Mouse (Mus musculus): ENCODE measurements around the gene Iscu.

The Iscu gene

DNA sequence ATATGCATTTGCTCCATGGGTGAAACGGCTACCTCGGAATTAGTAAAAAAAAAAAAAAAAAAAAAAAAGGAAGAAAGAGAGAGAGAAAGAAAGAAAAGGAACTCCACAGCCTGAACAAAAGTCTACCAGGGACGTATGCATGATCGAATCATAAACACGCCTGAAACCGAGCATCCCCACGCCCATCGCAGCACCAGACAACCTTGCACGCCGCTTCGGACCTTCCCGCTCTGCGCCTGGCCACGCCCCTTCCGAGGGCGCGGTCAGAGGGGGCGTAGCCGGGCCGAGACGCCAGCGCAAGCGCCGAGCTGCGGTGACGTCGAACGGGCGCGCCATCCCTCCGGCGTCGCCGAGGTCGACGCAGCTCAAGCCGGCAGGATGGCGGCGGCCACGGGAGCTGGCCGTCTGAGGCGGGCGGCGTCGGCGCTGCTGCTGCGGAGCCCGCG, at the start of gene Iscu, which contains the start of gene Sart3:
Iscu (plus strand) TSS at position 299 of the 446 bp plus-strand sequence.
Sart3 (minus strand) TSS at position 61 of the 446 bp plus-strand sequence.
- peak; percentile 93 to 97 for DNase-seq (ENCODE audit: low spot score in 2 of 2)

DNA sequence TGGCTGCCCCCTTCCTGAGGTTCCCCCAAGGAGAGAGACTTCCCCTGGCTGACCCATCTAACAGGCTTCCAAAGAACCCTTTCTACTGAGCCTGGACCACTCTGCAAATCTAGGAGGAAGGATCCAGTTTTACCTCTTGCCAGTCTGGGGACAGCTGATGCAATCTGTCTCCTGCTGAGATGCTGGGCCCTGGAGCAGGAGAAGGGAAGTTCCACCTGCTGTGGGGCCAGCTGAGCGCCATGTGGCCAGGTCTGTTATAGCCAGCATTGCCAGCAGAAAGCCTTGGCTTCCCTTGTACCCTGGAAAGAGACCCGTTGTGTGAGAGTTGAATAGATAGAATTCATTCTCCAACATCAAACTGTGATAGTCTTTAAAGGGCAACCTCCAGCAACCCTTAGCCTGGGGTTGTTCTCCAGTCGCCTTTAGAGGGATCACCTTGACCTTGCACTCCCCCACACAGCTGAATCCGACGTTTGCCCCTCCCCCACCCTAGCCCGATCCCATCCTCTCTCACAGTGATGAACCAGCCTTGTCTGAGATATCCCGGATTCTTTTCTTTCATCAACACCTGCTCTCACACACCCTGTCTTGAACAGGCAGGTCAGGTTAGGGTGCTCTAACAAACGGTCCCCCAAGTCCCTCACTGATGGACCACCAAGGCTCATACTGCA, 48.8 kb upstream of the Iscu start:
- no peak for DNase-seq (ENCODE audit: low spot score in 2 of 2)

DNA sequence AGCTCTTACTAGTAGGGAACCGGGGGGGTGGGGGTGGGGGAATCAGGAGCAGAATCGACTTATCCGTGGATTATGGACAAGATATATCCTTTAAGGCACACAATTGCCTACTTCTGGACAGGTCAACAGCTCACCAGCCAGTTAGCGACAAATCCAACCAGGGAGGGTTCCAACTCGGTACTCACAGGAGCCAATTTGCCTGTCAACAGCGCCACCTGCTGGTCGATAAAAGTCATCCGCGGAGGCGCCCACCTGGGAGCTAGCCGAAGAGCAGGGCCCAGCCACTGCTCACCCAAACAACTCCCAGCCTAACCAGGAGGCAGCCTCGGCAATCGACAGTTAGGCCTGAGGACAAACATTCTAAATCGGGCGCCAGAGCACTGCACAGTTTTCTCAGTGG, 48.1 kb upstream of the Iscu start, which contains the start of gene 1700069L16Rik:
1700069L16Rik (minus strand) TSS at position 327 of the 400 bp plus-strand sequence.
- DNase-seq (ENCODE audit: low spot score in 2 of 2), result peak; percentile 66 to 84

DNA sequence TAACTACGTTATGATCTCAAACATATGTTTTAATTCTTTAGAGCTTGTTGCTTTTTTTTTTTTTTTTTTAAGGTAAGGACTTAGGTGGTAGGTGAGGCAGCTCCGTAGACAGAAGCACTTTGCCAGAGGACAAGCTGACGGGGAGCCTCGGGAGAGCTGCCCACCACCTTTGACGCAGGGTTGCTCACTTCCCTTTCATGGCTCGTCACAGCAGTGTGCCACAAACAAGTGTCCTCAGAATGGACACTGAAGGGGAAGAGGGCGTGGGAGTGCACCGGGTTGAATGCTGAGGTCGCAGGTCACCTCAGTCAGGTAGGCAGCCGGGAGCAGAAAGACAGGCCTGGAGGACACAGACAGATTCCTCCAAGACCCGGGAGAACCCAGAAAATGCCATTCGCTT, 47.1 kb upstream of the Iscu start:
- no peak for DNase-seq (ENCODE audit: low spot score in 2 of 2)

DNA sequence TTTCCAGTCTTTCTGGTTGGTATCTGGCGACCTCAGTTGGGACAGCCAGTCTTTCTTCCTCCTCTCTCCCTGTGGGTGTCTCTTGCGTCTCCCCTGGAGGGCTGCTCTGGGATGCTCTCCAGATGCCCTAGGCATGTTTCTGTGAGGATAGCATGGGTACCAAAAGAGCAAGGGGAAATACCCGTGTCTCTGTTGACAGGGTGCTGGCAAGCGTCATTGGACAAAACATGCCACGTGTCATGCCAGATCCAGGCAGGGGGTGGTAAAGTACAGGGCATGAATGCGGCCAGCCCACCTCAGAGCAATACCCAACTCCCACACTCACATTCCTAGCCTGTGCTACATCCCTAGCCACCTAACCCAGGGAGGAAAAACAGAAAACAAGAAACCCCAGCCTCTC, 45.9 kb upstream of the Iscu start:
- no peak for DNase-seq (ENCODE audit: low spot score in 2 of 2)

DNA sequence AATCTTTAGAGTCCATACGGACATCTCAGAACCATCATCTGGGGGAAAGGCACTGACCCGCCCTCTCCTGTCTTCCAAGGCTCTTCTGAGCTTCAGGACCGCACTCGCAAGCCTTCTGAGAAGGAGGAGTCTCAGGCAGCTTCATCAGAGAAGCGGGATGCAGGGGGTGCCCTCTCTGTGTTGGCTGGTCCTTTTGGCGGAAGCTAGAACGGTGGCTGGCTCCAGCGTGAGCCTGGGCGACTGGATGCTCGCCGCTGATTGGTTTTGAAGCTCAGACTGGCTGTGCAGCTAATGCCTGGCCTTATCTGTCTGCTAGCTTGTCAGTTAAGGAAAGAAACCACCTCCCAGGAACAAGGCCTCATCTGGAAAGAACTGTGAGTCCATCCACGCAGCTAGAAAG, 45.3 kb upstream of the Iscu start:
- no peak for DNase-seq (ENCODE audit: low spot score in 2 of 2)

DNA sequence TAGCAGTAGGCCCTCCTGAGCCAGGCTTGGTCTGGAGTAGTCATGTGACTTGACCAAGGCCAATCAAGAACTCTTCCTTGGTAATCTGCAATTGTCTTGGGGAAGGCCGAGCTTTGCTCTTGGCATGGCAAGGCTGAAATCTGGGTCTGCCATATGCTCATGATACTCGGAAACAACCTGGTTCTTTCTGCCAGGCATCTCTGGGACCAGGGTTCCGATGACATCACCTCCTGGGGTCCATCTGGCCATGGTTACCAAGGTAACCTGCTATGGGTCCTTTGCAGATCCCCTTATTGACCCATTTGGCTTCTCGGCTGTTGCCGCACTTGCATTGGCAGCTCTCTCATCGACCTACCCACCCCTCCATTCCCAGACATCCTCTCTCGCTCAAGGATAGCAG, 44.5 kb upstream of the Iscu start:
- no peak for DNase-seq (ENCODE audit: low spot score in 2 of 2)

DNA sequence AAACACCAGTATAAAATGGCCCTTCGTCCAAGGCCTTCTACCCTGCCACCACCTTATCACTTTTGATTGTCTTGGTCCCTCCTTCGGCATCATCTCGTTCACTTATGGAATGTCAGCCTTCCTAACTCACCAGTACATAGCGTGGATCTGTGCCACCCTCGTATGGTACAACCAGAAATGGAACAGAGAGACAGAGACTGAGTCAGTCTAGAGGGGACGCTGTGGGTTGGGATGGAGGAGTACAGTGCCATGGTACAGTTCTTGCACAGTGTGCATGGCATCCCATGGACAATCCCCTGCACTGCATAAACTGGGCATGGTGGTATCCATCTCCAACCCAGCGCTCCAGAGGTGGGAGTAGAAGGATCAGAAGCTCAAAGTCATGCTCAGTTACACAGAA, 43.9 kb upstream of the Iscu start:
- no peak for DNase-seq (ENCODE audit: low spot score in 2 of 2)

DNA sequence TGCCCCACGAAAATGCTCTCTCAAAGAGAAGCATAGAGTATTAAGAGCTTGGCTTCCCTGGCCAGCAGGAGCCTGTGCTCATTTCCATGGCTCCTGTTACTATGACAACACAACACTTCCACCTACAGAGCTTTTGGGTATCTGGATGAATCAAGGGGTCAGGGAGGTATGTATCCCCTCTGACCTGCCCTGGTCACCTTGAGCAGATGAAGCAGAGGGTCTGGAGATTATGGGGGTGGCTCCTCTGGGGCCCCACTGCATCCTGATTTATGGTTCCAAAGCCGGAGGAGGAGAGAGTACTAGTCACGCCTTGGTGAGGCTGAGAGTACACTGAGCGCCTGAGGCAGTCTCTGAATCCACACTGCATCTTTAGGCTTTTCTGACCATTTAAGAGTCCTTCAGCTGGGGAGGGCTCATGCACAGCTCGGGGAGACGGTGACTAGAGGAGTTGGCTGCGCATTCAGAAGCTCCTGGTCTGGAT, 41.9 kb upstream of the Iscu start:
- no peak for DNase-seq (ENCODE audit: low spot score in 2 of 2)

DNA sequence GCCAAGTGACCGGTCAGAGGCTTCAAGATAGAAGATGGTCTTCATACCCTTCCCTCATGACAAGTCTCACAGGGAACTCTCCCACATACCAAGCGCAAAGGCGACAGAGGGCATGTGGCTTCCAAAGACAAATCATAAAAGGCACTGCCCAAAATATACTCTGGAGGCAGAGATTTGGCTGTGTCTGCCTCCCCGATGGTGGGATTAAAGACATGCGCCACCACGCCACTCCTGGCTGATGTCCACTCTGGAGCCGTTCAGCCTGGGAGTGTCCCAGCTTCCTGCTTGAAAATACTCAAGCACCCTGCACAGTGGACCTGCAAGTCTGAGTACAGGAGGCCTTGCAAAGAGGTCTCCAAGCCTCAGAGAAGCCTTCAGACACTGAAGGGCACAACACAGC, 41.4 kb upstream of the Iscu start:
- no peak for DNase-seq (ENCODE audit: low spot score in 2 of 2)

DNA sequence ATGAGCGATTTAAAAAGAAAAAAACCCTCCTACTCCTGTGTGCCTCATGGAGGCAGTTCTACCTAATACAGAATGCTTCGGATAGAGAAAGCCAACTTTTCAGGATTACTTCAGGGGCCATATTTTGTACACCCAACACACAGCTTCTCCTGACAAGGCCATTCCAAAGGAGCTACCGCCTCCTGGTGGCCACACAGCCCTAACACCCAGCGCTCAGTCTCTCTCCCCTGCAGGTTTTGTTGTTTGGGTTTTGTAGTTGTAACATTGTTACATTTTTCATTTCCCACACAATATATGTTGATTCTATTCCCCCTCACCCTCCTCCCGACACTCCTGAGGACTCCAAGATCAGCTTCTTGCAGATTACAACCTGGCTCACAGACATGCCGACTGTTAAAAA, 40.4 kb upstream of the Iscu start:
- peak; percentile 21 to 79 for DNase-seq (ENCODE audit: low spot score in 2 of 2)

DNA sequence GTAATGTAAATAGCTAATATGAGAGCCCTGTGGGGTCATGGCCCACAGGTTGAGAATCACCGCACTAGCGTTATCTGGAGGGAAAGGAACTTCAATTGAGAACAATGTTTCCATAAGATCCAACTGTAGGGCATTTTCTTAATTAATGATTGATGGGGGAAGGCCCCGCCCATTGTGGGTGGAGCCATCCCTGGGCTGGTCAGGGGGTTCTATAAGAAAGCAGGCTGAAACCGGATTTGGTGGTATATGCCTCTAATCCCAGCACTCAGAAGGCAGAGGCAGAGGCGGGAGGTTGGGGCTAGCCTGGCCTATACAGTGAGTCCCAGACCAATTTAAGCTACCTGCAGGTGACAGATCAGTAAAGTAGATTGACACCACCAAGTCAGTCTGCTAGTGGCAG, 38.2 kb upstream of the Iscu start:
- DNase-seq (ENCODE audit: low spot score in 2 of 2), result no peak

DNA sequence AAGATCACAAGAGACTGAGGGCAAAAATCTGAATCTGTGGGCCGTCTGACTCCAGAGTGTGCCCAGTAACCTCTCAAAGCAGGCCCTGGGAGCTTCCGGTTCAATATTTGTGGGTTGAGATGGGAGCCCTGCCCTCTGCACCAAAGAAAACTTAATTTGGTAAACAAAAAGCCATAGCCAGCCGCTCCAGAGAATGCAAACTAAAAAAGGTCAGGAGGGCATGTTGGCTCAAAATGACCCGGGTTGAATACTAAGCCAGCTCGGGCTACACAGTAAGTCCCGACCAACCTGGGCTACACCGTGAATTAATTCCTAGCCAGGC, 37.6 kb upstream of the Iscu start:
- DNase-seq (ENCODE audit: low spot score in 2 of 2), result no peak

DNA sequence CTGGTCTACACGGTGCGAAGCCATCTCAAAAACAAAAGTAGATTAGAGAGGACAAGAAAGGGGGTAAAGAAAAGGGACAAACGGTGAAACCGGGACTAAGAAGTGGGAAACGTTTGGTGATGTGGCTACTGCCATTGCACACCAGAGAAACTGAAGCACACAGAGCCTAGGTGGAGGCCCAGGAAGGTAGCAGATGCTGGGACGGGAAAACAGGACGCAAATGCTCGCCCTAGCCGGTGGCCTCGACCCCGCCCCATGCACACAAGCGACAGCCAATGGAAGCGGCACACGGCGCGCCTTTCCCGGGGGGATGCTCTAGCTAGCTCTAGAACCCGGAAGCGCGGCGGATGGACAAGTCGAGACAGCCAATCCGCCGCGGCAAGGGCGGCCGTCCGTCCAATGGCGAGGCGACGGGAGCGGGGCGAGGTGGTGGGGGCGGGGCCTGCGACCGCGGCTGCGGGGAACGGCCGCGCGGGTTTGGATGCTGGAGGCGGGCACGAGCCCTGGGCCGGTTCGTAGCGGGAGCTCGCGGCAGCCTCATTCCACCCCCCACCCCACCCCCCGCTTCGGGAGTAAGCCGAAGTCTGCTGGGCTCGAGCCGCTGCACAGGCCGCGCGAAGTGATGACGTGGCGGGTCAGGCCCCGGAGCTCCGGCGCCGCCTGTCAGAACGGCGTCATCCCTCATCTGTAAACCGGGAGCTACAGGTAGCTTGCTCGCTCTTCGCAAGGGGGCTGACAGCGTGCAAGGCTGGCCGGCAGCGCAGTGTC, 37.0 kb upstream of the Iscu start, which contains the start of gene Ficd:
Ficd (plus strand) TSS at position 459 of the 768 bp plus-strand sequence.
- DNase-seq (ENCODE audit: low spot score in 2 of 2), result peak; percentile 85 to 95

DNA sequence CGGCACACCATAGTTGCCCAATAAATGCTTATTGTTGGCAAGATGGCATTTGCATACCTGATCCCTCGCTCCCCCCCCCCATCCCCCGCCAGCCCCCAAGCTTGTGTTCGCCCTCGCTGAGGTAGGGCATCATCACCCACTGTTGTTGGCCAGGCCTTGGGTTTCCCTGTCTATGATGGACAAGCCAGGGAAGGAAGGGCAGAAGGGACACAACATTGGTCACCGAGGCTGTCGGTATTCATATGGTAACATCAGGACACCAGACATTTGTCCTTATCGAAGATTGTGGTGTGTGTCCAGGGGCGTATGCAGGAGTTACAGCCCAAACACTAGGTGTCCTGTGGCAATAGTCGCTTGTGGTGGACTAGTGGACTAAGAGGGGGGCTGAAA, 36.4 kb upstream of the Iscu start:
- DNase-seq (ENCODE audit: low spot score in 2 of 2), result no peak

DNA sequence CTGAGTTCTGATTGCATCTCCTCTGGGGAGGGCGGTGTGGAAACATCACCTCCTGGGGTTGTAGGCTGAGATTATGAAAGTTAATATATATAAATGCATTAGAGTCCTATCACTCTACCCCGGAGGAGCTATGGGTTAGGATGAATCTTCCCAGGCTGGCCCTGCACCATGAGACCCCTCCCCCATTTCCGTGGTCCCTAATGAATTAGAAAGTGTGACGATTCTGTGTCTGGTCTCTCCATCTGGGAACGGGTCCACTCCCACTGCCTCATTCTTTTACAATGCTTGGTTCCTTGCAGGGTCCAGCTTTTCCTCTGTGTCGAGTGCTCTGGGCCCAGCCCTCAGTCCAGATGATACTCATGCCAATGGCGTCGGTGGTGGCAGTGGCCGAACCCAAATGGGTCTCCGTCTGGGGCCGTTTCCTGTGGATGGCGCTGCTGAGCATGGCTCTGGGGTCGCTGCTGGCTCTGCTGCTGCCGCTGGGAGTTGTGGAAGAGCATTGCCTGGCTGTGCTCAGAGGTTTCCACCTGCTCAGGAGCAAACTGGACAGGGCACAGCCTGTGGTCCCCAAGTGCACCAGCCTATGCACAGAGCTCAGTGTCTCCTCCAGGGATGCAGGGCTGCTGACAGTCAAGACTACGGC, 35.9 kb upstream of the Iscu start:
- peak in 1 of 2 experiments; percentile 27 for DNase-seq (ENCODE audit: low spot score in 2 of 2)

DNA sequence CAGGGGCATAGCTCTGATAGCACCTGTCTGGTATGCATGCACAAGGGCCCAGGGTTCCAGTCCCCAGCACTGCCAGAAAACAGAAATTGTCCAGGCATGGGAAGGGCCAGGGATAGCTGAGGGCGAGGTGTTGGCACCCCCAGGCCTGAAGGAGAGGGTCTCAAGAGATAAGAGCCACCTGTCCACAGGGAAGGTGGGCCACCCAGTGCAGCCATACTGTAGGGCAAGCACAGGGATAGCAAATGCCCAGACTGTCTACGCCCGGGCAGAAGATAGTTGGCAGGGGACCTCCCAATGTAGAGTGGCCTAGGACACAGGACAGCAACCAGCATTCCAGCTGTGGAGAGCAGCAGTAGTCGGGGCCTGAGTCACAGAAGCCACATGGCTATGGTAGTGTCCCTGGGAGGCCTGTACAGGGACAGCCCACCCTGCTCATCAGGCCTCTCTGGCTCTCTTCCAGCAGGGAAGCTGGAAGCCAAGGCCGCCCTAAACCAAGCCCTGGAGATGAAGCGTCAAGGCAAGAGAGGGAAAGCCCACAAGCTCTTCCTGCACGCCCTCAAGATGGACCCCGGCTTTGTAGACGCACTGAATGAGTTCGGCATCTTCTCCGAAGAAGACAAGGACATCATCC, 34.8 kb upstream of the Iscu start:
- no peak for DNase-seq (ENCODE audit: low spot score in 2 of 2)

DNA sequence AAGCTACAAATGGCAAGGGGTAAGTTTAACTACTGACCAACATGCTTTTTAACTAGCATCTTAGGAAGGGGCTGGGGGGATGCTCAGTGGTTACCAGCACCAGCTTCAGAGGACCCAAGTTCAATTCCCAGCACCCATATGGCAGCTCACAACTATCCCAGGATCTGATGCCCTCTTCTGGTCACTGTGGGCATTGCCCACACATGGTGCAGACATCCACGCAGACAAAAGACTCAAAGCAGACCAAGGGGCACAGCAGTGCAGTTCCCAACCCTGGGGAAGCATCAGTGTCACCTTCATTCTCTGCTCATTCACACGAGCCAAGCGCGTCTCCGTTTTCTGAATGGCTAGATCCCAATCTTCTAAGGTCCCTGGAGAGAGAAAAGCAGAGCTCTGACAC, 24.9 kb upstream of the Iscu start:
- DNase-seq (ENCODE audit: low spot score in 2 of 2), result no peak

DNA sequence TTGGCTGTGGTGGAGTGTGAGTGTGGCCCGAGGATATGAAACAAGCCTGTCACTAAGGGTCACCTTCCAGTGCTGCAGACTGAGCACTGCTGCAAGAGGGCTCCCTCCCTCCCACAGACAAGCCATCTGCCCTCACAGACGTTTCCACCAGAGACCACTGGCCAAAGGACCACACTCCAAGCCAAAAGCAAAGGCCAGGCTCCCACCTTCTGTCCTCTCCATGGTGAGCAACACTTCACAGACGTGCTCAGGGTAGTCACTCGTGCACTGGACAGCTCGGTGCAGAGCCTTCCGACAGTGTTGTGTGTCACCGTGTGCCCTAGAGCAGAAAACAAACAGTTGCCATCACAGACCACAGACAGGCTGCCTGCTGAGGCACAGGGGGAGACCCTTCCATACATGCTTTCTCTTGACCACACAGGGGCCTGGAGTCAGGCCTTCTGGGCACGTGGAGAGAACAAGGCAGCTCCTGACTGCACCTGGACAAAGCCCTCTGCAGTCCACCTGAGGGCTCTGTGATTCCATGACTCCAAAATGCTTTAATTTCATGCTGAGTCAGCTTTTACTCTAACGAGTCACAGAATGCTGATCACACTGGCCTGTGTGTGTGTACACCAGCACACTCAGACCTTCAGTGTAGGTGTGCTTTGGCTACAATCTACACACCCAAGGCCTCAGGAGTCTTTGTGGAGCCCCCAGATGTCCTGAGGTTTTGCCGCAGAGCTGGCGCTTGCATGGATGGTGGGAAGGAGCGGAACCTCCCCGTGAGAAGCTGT, 23.8 kb upstream of the Iscu start:
- no peak for DNase-seq (ENCODE audit: low spot score in 2 of 2)

DNA sequence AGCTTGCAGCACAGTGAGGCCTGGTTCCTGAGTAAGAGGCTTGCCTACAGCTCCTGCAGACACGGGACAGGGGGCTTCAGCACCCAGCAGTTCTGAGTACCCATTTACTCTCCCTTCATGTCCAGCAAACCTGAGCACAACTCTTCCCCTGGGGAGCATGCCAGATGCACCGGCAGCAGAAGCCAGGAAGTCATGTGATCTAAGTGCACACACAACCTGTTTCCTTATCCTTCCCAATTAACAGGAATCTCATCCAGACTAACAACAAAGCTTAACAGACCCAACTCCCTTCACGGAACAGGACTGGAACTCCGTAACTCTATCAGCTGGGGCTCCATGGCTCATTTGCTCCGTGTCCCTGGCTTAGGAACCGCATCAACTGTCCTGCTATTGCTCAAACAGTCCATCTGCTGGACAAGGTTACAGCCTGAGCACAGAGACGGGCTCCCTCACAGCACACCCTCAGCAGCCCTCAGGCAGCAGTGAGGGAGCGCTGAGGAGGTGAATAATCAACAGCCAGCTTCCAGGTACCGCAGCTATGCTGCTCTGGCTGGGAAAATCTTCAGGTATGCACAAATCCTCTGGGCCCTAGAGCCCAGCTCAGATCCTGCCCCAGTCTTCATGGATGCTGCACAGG, 20.9 kb upstream of the Iscu start:
- DNase-seq (ENCODE audit: low spot score in 2 of 2), result no peak
